Mouse (Mus musculus): ENCODE data around the gene Smo.
"Not testable (repeated sequence)": the region's sequence is repeated elsewhere in the genome, so short reads cannot be mapped to it uniquely, and the experiment has no call there.

Gene Smo

DNA sequence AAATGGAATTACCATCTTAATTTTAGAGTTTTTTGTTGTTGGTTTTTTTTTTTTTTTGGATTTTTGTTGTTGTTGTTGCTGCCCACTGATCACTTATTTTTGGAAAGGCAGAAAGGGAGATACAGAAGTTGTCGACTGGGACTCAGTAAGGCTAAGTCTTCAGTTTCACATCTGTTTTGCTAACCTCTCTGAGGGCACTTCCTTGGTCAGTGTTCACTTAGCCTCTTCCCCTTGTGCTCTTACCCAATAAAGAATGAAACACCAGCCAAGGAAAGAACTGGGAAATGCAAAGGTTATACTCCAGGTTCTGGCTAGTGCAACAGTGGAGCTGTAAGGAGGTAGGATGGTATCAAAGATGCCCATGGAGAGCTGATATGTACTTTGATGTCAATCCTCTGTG lies 5.8 kb upstream of the Smo start:
- no peak for DNase-seq

DNA sequence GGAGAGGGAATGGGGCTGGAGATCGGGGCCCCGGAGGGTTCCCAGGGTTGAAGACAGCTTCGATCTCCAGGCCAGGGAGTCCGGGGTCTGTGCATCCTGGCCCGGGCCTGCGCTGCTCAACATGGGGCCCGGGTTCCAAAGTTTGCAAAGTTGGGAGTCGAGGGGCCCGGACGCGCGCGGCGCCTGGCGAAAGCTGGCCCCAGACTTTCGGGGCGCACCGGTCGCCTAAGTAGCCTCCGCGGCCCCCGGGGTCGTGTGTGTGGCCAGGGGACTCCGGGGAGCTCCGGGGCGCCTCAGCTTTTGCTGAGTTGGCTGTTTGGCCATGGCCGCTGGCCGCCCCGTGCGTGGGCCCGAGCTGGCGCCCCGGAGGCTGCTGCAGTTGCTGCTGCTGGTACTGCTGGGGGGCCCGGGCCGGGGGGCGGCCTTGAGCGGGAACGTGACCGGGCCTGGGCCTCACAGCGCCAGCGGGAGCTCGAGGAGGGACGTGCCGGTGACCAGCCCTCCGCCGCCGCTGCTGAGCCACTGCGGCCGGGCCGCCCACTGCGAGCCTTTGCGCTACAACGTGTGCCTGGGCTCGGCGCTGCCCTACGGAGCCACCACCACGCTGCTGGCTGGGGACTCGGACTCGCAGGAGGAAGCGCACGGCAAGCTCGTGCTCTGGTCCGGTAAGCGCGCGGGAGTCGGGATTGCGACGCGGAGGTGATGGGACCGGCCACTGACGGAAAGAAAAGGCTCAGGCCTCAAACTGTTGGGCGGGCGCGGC lies 567 bp downstream of the Smo start:
- DNase-seq: peak; percentile 75 to 86

DNA sequence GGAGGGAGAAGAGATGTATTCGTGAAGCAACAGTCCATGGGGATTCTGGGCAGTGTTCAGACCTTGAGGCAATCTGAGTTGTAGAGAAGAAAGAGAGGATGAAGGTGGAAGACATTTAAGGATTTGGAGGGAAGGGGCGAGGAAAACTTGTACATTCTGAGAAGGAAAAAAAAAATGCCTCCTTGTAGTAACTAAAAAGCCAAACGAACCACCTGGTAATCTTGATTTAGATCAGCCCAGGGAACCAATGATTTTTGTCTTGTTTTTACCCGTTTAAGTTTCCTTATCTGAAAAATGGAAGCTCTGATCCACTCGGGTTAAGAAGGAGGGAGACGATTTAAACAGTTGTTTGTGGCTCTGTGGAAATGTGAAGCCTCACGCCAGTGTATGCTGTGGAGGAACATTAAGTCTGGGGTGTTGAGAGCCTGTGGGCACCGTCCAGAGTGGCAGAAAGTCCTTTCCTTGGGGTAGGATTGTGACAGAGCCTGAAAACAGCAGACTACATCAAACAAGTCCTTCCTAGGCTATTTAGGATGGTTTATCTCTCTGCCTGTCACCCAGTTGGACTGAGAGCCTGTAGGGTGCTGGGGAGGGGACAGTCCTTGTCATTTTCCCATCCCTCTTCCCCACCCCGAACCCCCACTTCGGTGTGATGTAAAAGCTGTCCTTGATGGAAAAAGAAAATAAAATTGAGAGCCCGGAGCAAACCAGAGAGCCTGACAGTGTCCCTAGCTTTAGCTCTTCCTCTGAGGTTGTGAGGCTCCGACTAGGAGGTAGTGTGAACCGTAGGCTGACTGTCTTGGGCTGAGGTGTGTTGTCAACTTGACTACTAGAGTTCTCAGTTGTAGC lies 1.5 kb downstream of the Smo start:
- DNase-seq: no peak

- DNase-seq: no peak
These were observed 16.3 kb downstream of the Smo start for GRCm38 (mm10) chr6:29751466-29752152.

DNA sequence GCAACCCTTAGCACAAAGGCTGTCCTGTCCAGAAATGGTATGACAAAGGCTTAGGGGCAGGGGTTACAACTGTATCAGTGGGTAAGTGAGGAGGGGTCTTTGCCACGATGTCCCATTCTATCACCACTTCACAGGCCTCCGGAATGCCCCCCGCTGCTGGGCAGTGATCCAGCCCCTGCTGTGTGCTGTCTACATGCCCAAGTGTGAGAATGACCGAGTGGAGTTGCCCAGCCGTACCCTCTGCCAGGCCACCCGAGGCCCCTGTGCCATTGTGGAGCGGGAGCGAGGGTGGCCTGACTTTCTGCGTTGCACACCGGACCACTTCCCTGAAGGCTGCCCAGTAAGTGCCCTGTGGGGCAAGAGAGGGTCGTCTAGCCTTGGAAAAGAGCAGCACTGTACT lies 18.0 kb downstream of the Smo start:
- DNase-seq: no peak

- DNase-seq: no peak
These were observed 20.7 kb downstream of the Smo start for GRCm38 (mm10) chr6:29756001-29756400.

DNA sequence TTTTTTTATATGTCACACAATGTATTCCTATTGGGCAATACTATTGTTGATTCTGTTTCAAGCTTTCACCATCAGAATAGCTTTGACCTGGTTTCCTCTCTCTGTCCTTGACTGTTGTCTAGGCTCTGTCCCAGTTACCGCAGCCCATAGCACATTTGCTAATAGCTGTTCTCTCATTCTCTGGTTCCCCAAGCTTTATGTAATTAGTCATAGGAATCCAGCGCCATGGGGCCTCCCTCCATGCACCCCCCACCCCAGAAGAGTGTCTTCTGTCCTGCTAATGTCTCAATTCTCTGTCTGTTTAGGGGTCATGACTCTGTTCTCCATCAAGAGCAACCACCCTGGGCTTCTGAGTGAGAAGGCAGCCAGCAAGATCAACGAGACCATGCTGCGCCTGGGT lies 21.2 kb downstream of the Smo start:
- no peak for DNase-seq

DNA sequence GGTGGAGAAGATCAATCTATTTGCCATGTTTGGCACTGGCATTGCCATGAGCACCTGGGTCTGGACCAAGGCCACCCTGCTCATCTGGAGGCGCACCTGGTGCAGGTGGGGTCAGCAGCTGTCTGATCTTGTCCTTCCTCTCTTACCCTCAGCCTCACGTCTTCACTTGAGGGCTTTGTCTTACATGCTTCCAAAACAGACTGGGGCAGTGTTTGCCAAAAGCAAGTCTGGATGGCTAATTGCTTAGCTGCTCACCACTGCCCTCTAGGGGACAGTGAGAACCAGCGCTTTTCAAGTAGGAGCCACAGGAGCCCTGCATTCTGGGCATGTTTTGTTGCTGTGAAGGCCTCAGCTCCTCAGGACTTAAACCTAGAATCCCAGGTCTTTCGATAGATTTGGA lies 23.1 kb downstream of the Smo start:
- peak; percentile 76 to 84 for DNase-seq

- peak in 1 of 2 experiments; percentile 31 for DNase-seq
These were observed 23.8 kb downstream of the Smo start for GRCm38 (mm10) chr6:29759012-29759679.

- not testable (repeated sequence) for DNase-seq
These were observed 25.1 kb downstream of the Smo start for GRCm38 (mm10) chr6:29760397-29760796.

DNA sequence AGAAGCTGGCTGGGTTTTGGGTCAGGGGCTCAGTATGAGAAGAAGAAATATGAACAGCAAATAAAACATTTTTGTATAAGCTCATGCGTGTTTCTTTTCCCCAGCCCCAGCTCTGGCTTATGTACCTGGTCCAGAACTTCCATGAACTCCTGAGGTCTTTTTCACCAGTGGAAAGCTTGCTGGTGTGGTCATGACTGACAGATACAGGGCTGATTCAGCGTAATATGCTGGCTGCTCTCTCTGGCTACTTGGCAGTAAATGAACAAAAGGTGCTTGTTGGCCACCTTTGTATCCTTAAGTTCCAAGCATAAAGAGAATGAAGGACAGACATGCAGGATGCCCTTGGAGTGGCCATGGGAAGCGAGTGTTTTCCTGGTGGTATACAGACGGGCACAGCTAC lies 26.0 kb downstream of the Smo start:
- no peak for DNase-seq

- DNase-seq: peak; percentile 30 to 40
These were observed 27.2 kb downstream of the Smo start for GRCm38 (mm10) chr6:29762524-29762923.

GRCm38 (mm10) chr6:29766874-29767273 lies 31.6 kb downstream of the Smo start:
- no peak for DNase-seq

GRCm38 (mm10) chr6:29767813-29768660 lies 32.7 kb downstream of the Smo start, which contains the start of gene Ahcyl2:
TSS of gene Ahcyl2 (plus strand) at chr6:29768011.
- DNase-seq: peak; percentile 95 to 98

GRCm38 (mm10) chr6:29768791-29769441 lies 33.6 kb downstream of the Smo start:
- DNase-seq: peak; percentile 62 to 75

DNA sequence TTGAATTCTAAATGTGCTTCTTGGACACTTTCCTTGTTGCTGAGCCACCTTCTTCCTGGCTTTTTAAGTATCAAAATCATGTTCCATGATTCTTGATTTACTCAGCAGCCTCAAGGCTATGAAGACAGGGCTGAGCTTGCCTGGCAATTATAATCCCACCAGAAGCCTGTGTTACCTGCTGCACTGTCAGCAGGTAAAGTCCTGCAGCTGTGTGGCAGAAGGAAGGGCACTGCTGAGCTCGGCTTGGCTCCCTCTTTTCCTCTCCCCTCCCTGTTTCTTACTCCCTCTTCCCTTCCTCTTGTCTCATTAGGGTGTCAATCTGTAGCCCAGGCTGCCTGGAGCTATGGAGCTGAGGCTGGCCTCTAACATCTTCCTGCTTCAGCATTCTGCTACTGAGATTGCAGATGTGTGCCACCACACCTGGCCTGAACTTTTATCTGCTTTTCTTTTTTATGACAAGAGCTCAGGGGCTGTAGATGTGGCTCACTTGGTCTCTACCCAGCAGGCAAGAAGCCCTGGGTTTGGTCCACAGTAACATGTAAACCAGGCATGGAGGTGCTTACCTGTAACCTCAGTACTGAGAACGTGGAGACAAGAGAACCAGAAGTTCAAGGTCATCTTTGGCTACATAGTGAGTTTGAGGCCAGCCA lies 35.5 kb downstream of the Smo start:
- DNase-seq: no peak

DNA sequence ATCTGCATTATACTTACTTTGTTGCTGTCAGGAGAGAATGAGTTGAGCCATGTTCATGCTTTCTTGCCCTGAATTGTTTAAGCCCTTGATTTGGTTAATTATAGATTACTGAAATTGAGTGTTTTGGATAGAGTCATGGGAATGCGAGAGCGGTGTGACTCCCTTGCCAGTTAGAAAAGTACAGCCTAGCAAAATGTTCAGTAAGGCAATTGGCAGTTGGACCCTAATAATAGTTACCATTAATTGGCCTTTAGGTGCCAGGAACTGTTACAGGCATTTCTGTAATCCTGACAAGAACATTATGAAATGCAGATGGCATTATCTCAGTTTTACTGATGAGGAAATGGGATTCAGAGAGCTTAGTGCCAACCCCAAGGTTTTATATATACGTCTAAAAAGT lies 36.9 kb downstream of the Smo start:
- DNase-seq: no peak

DNA sequence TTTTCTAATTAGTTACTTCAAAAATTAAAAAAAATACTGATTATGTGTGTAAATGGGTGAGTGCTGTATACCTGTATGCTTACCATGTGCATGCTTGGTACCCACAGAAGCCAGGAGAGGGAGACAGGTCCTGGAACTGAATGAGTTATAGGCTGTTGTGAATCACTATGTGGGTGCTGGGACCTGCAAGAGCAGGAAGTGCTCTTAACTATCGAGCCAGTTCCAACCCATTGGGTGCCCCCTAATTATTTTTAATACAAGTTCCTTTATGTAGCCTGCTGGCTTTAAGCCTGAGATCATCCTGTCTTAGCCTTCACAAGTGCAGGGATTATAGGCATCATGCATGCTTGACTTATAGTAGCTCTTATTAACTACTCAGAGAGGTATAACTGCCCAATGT lies 38.9 kb downstream of the Smo start:
- no peak for DNase-seq

GRCm38 (mm10) chr6:29775609-29776008 lies 40.3 kb downstream of the Smo start:
- DNase-seq: peak; percentile 48 to 65

GRCm38 (mm10) chr6:29776542-29777237 lies 41.4 kb downstream of the Smo start:
- no peak for DNase-seq

Measured in kidney, postnatal 4 days (tissue).